Mouse (Mus musculus): ENCODE data around the gene Lmbr1l.

The Lmbr1l gene

GRCm38 (mm10) chr15:98869342-98870178 lies 48.5 kb downstream of the Lmbr1l start:
- in situ Hi-C loops (cut with MseI, MboI): no loop called here

GRCm38 (mm10) chr15:98868346-98869063 lies 49.5 kb downstream of the Lmbr1l start:
- in situ Hi-C loops (cut with MseI, MboI): no loop called here

- in situ Hi-C loops (cut with MseI, MboI): no loop called here
These were observed 50.7 kb downstream of the Lmbr1l start for GRCm38 (mm10) chr15:98867321-98867720.

GRCm38 (mm10) chr15:98866501-98866900 lies 51.5 kb downstream of the Lmbr1l start:
- in situ Hi-C loops (cut with MseI, MboI): no loop called here

- in situ Hi-C loops (cut with MseI, MboI): no loop called here
These were observed 52.3 kb downstream of the Lmbr1l start for GRCm38 (mm10) chr15:98865771-98866170.

- in situ Hi-C loops (cut with MseI, MboI): no loop called here
These were observed 53.1 kb downstream of the Lmbr1l start for GRCm38 (mm10) chr15:98864951-98865350.

- in situ Hi-C loops (cut with MseI, MboI): no loop called here
These were observed 54.5 kb downstream of the Lmbr1l start for GRCm38 (mm10) chr15:98863451-98863958.

GRCm38 (mm10) chr15:98861701-98862410 lies 56.2 kb downstream of the Lmbr1l start:
- in situ Hi-C loops (cut with MseI, MboI): no loop called here

- in situ Hi-C loops (cut with MseI, MboI): no loop called here
These were observed 57.1 kb downstream of the Lmbr1l start for GRCm38 (mm10) chr15:98860921-98861320.

GRCm38 (mm10) chr15:98859319-98860043 lies 58.5 kb downstream of the Lmbr1l start:
- in situ Hi-C loops (cut with MseI, MboI): no loop called here

GRCm38 (mm10) chr15:98854214-98854613 lies 63.8 kb downstream of the Lmbr1l start:
- in situ Hi-C loops (cut with MseI, MboI): no loop called here
